20 mouse cellular contexts compared by ENCODE assay signal in genomic region chr19:37852056-37852455, GRCm38 (mm10).
DNase-seq lines count a peak whose midpoint lies in the region; ATAC-seq and TF ChIP-seq lines count a peak whose summit lies in the region.
"Had no signal": no experiment of that assay in that cellular context is flagged by ENCODE, and none has a peak within 500 bp of the region (broad histone marks: within the 10 kb centered on the region; RNA-seq: fewer than 3 reads in every experiment).

No protein-coding gene starts in this region.

- TF ChIP-seq POLR2A in limb, embryonic 14.5 days (IDR thresholded peaks at IDR 0.05; ENCODE audit: borderline replicate concordance, extremely low read depth, insufficient read depth, insufficient read length): no peak

- H3K4me1 ChIP-seq in heart, embryonic 13.5 days: no peaks in the 10 kb centered on the region
- H3K4me1 ChIP-seq in neural tube, embryonic 11.5 days (ENCODE audit: control insufficient read depth, insufficient read depth, low read length): peaks cover 2% of the 10 kb centered on the region; the same call in 1 of the 2 replicates
- no peaks in the 10 kb centered on the region for H3K4me1 ChIP-seq in neural tube, embryonic 15.5 days
- peaks cover 7% of the 10 kb centered on the region for H3K4me1 ChIP-seq in embryonic facial prominence, embryonic 10.5 days
- peaks cover 10% of the 10 kb centered on the region for H3K4me1 ChIP-seq in limb, embryonic 14.5 days (ENCODE audit: control insufficient read depth, insufficient read depth, low read length)
- H3K4me1 ChIP-seq: forebrain, embryonic 15.5 days; hindbrain, embryonic 13.5 days had no signal

- no peaks in the 10 kb centered on the region for H3K9me3 ChIP-seq in heart, embryonic 13.5 days
- H3K9me3 ChIP-seq in neural tube, embryonic 11.5 days (ENCODE audit: control insufficient read depth, low read length): no peaks in the 10 kb centered on the region
- H3K9me3 ChIP-seq in neural tube, embryonic 15.5 days (replicated peaks): no peaks in the 10 kb centered on the region
- no peaks in the 10 kb centered on the region for H3K9me3 ChIP-seq in embryonic facial prominence, embryonic 10.5 days
- no peaks in the 10 kb centered on the region for H3K9me3 ChIP-seq in limb, embryonic 14.5 days (ENCODE audit: control insufficient read depth, low read length)
- H3K9me3 ChIP-seq: forebrain, embryonic 15.5 days; G1E; hindbrain, embryonic 13.5 days had no signal

- H3K27me3 ChIP-seq in heart, embryonic 13.5 days (replicated peaks): no peaks in the 10 kb centered on the region
- H3K27me3 ChIP-seq in neural tube, embryonic 11.5 days (ENCODE audit: control insufficient read depth, insufficient read depth, low read length): no peaks in the 10 kb centered on the region
- H3K27me3 ChIP-seq in neural tube, embryonic 15.5 days (replicated peaks): no peaks in the 10 kb centered on the region
- no peaks in the 10 kb centered on the region; the same call in 1 of the 2 replicates for H3K27me3 ChIP-seq in embryonic facial prominence, embryonic 10.5 days (replicated peaks; ENCODE audit: low read depth, poor library complexity, severe bottlenecking)
- H3K27me3 ChIP-seq in limb, embryonic 14.5 days (ENCODE audit: control insufficient read depth, insufficient read depth, low read length): no peaks in the 10 kb centered on the region
- H3K27me3 ChIP-seq: forebrain, embryonic 15.5 days; hindbrain, embryonic 13.5 days had no signal

- WGBS in heart, embryonic 13.5 days: 71% methylated on average over 1 of the region's 1 CpGs
- 70% methylated on average over 1 of the region's 1 CpGs for WGBS in neural tube, embryonic 11.5 days
- WGBS in neural tube, embryonic 15.5 days: 58% methylated on average over 1 of the region's 1 CpGs
- 74% methylated on average over 1 of the region's 1 CpGs for WGBS in embryonic facial prominence, embryonic 10.5 days
- 74% methylated on average over 1 of the region's 1 CpGs for WGBS in limb, embryonic 14.5 days

- H3K4me2 ChIP-seq in heart, embryonic 13.5 days: no peak overlapping the region
- no peak overlapping the region for H3K4me2 ChIP-seq in neural tube, embryonic 11.5 days (ENCODE audit: low read depth)
- no peak overlapping the region for H3K4me2 ChIP-seq in neural tube, embryonic 15.5 days
- H3K4me2 ChIP-seq in limb, embryonic 14.5 days (replicated peaks; ENCODE audit: low read depth, low read length, severe bottlenecking): no peak overlapping the region
- H3K4me2 ChIP-seq: forebrain, embryonic 15.5 days; hindbrain, embryonic 13.5 days had no signal

- intact Hi-C loops in heart, postnatal 36 days (cut with DNase I): no loop called here

- ATAC-seq in heart, embryonic 13.5 days (ENCODE audit: extremely low read depth, insufficient number of reproducible peaks, low FRiP score, low TSS enrichment): no peak
- ATAC-seq in neural tube, embryonic 11.5 days (ENCODE audit: insufficient read depth, low FRiP score, low TSS enrichment): peak; percentile 50
- ATAC-seq in neural tube, embryonic 15.5 days (ENCODE audit: low FRiP score): no peak
- ATAC-seq in limb, embryonic 14.5 days (ENCODE audit: low FRiP score, low read depth): 0 out of 2 replicates have a peak, but pooled peaks have one; percentile 42
- ATAC-seq: CD4-positive, CD25-positive, alpha-beta regulatory T cell, adult 4 months; forebrain, embryonic 15.5 days had no signal

- no peak overlapping the region for H3K9ac ChIP-seq in heart, embryonic 13.5 days
- no peak overlapping the region for H3K9ac ChIP-seq in neural tube, embryonic 11.5 days (ENCODE audit: low read length)
- H3K9ac ChIP-seq in neural tube, embryonic 15.5 days (replicated peaks): no peak overlapping the region
- H3K9ac ChIP-seq in limb, embryonic 14.5 days (ENCODE audit: low read depth, low read length, severe bottlenecking): no peak overlapping the region
- H3K9ac ChIP-seq: forebrain, embryonic 15.5 days; hindbrain, embryonic 13.5 days had no signal

- H3K36me3 ChIP-seq in heart, embryonic 13.5 days: no peaks in the 10 kb centered on the region
- no peaks in the 10 kb centered on the region for H3K36me3 ChIP-seq in neural tube, embryonic 11.5 days (ENCODE audit: control insufficient read depth, insufficient read depth, low read length)
- no peaks in the 10 kb centered on the region for H3K36me3 ChIP-seq in neural tube, embryonic 15.5 days
- H3K36me3 ChIP-seq in embryonic facial prominence, embryonic 10.5 days (replicated peaks): no peaks in the 10 kb centered on the region
- H3K36me3 ChIP-seq in limb, embryonic 14.5 days (ENCODE audit: control insufficient read depth, insufficient read depth, low read length): no peaks in the 10 kb centered on the region
- H3K36me3 ChIP-seq: forebrain, embryonic 15.5 days; G1E; hindbrain, embryonic 13.5 days had no signal

- DNase-seq in heart, postnatal 36 days: no peak
- no peak for DNase-seq in neural tube, embryonic 11.5 days (ENCODE audit: low spot score)
- DNase-seq in embryonic facial prominence, embryonic 10.5 days (ENCODE audit: low spot score): no peak
- no peak for DNase-seq in limb, embryonic 14.5 days (ENCODE audit: low spot score)
- DNase-seq in cerebellum, postnatal 36 days: no peak
- DNase-seq in cerebellum, adult 8-10 months: no peak
- DNase-seq: adrenal gland, adult 8-10 months; adrenal gland, postnatal 36 days; B cell, adult 2 months; cerebellum, adult 11 months; cerebellum, adult 9-10 months; cerebellum, postnatal 25 days; gastrocnemius, postnatal 36 days; heart, postnatal 10 days had no signal

- 0 out of 2 replicates have a peak overlapping the region, but pooled peaks have one; percentile 12 for H3K27ac ChIP-seq in heart, embryonic 13.5 days (replicated peaks)
- peak overlapping the region; percentile 15; the same call in 1 of the 2 replicates for H3K27ac ChIP-seq in neural tube, embryonic 11.5 days (ENCODE audit: low read depth, low read length)
- H3K27ac ChIP-seq in neural tube, embryonic 15.5 days (replicated peaks): no peak overlapping the region; the same call in 1 of the 2 replicates
- H3K27ac ChIP-seq in embryonic facial prominence, embryonic 10.5 days (replicated peaks): peak overlapping the region; percentile 59; the same call in 1 of the 2 replicates
- H3K27ac ChIP-seq in limb, embryonic 14.5 days (replicated peaks; ENCODE audit: low read depth, low read length): 0 out of 2 replicates have a peak overlapping the region, but pooled peaks have one; percentile 48
- H3K27ac ChIP-seq: forebrain, embryonic 15.5 days; hindbrain, embryonic 13.5 days had no signal

- H3K4me3 ChIP-seq in heart, embryonic 13.5 days: no peak overlapping the region
- no peak overlapping the region for H3K4me3 ChIP-seq in neural tube, embryonic 11.5 days (ENCODE audit: low read depth, low read length)
- no peak overlapping the region for H3K4me3 ChIP-seq in neural tube, embryonic 15.5 days (replicated peaks)
- H3K4me3 ChIP-seq in embryonic facial prominence, embryonic 10.5 days: no peak overlapping the region
- no peak overlapping the region for H3K4me3 ChIP-seq in limb, embryonic 14.5 days (replicated peaks; ENCODE audit: low read length)
- H3K4me3 ChIP-seq: forebrain, embryonic 15.5 days; hindbrain, embryonic 13.5 days had no signal

Comparison
In these comparisons a context has a peak if more than half of its experiments do, and no peak if none do; other contexts are left out.
1. ATAC-seq: peak in neural tube, embryonic 11.5 days (single experiment) and limb, embryonic 14.5 days (single experiment); none in heart, embryonic 13.5 days (single experiment) and neural tube, embryonic 15.5 days (single experiment).